Mouse (Mus musculus) heart, embryonic 16.5 days (tissue): ENCODE results near the gene Btbd35f17. TPM values are rescaled to one million over a fixed set of nuclear protein-coding genes. Genes with fewer than 3 reads are reported as not detected.
"Not testable (repeated sequence)": the region's sequence is repeated elsewhere in the genome, so short reads cannot be mapped to it uniquely, and the experiment has no call there.

Experiments
- ATAC-seq: fragments of 200-750 bp; cut with Nextera tagmentation; replicated peaks from 2 replicates; pipeline ENCODE4 v1.8.0; 2017; ENCODE audit warnings: moderate number of reproducible peaks; ENCODE audit not compliant: insufficient read depth, low FRiP score; ENCODE audit errors: extremely low read depth
- H3K27ac ChIP-seq: fragments of 300-500 bp; sonication (generic); 2 replicates; pipeline ENCODE4 v1.5.1; 2014; ENCODE audit warnings: mild to moderate bottlenecking, low read length, control low read depth, moderate library complexity
- H3K27me3 ChIP-seq: fragments of 300-500 bp; sonication (generic); 2 replicates; pipeline ENCODE4 v1.6.1; 2014; ENCODE audit warnings: low read length, mixed read lengths; ENCODE audit not compliant: control insufficient read depth, insufficient read depth
- H3K36me3 ChIP-seq: fragments of 300-500 bp; sonication (generic); 2 replicates; pipeline ENCODE4 v1.6.1; 2014; ENCODE audit not compliant: control insufficient read depth, insufficient read depth
- H3K4me1 ChIP-seq: fragments of 300-500 bp; sonication (generic); 2 replicates; pipeline ENCODE4 v1.6.1; 2014; ENCODE audit warnings: low read length, mixed read lengths; ENCODE audit not compliant: control insufficient read depth, insufficient read depth
- H3K4me2 ChIP-seq: fragments of 300-500 bp; sonication (generic); 2 replicates; pipeline ENCODE4 v1.6.1; 2014; ENCODE audit warnings: low read depth, mild to moderate bottlenecking, control low read depth, low read length
- H3K4me3 ChIP-seq: fragments of 300-500 bp; sonication (generic); 2 replicates; pipeline ENCODE4 v1.5.1; 2014; ENCODE audit warnings: mild to moderate bottlenecking, control low read depth, low read length
- H3K9ac ChIP-seq: fragments of 300-500 bp; sonication (generic); 2 replicates; pipeline ENCODE4 v1.6.1; 2014; ENCODE audit warnings: low read length, control low read depth
- H3K9me3 ChIP-seq: fragments of 300-500 bp; sonication (generic); replicated peaks from 2 replicates; pipeline ENCODE4 v1.6.1; 2016; ENCODE audit warnings: low read length; ENCODE audit not compliant: control insufficient read depth
- WGBS: fragments of 180-500 bp; shearing (Covaris S2); extraction: QIAGEN DNeasy Blood & Tissue Kit; methylation state at CpG from one replicate; pipeline ENCODE4 v1.1.7; 2014; 5-methylcytosine and 5-hydroxymethylcytosine counted together
- polyA plus RNA-seq: library from polyadenylated mRNA; unstranded; fragments of >200 nt; fragmentation: Nextera tagmentation; extraction: Ambion mirVana; gene quantifications from 2 replicates; pipeline ENCODE4 v1.2.1, GENCODE M21; 2015

Btbd35f17 gene
- polyA plus RNA-seq = not detected in 2 replicates

GRCm38 (mm10) chrX:4370336-4370735, at the start of gene Btbd35f17:
TSS of gene Btbd35f17 (plus strand) at chrX:4370636.
- H3K4me2 ChIP-seq, H3K4me3 ChIP-seq, H3K4me1 ChIP-seq, ATAC-seq, H3K9me3 ChIP-seq, H3K9ac ChIP-seq, H3K27me3 ChIP-seq, H3K27ac ChIP-seq, H3K36me3 ChIP-seq: not testable (repeated sequence)
- 75% methylated on average over 1 of the region's 4 CpGs for WGBS

Other genes with a start within 250 kb of the Btbd35f17 start
- gene Btbd35f28, start 174.1 kb upstream of the Btbd35f17 start, polyA plus RNA-seq = not detected in 2 replicates
- gene Btbd35f20, start 79.4 kb upstream of the Btbd35f17 start, polyA plus RNA-seq = not detected in 2 replicates